Mouse (Mus musculus) small intestine, adult 2 months (tissue): ENCODE measurements around the gene Tram2. TPM values are rescaled to one million over a fixed set of nuclear protein-coding genes. Genes with fewer than 3 reads are reported as not detected.

ENCODE experiments used
- H3K27ac ChIP-seq: fragments of 200-500 bp; 2 replicates; pipeline ENCODE4 v1.5.1; 2012; ENCODE audit warnings: low read depth, low read length, control low read depth, inconsistent platforms; ENCODE audit not compliant: insufficient read depth
- H3K27me3 ChIP-seq: fragments of 200-500 bp; 2 replicates; pipeline ENCODE4 v1.6.1; 2012; ENCODE audit warnings: mild to moderate bottlenecking, moderate library complexity, low read length, inconsistent platforms; ENCODE audit not compliant: control insufficient read depth, insufficient read depth
- H3K36me3 ChIP-seq: fragments of 200-500 bp; 2 replicates; pipeline ENCODE4 v1.6.1; 2012; ENCODE audit warnings: mild to moderate bottlenecking, low read length, control low read depth, inconsistent platforms; ENCODE audit not compliant: control insufficient read depth, insufficient read depth
- H3K4me1 ChIP-seq: fragments of 200-500 bp; 2 replicates; pipeline ENCODE4 v1.6.1; 2012; ENCODE audit warnings: low read length, inconsistent platforms, mixed read lengths; ENCODE audit not compliant: control insufficient read depth, insufficient read depth, insufficient read length
- H3K4me3 ChIP-seq: fragments of 200-500 bp; 2 replicates; pipeline ENCODE4 v1.5.1; 2012; ENCODE audit warnings: low read depth, mild to moderate bottlenecking, control low read depth, inconsistent platforms, low read length, moderate library complexity
- CTCF ChIP-seq: fragments of 200-500 bp; IDR thresholded peaks from 2 replicates; pipeline ENCODE4 v1.5.1; 2012; ENCODE audit warnings: low read depth, mild to moderate bottlenecking, control low read depth, inconsistent platforms, low read length, moderate library complexity, mixed read lengths; ENCODE audit not compliant: insufficient replicate concordance, insufficient read length; ENCODE audit errors: extremely low read depth
- POLR2A ChIP-seq: fragments of 200-500 bp; IDR thresholded peaks from 2 replicates; pipeline ENCODE4 v1.6.1; 2012; ENCODE audit warnings: low read depth, mild to moderate bottlenecking, control low read depth, inconsistent platforms, low read length, moderate library complexity
- WGBS: fragments of 180-500 bp; shearing (Covaris S2); methylation state at CpG from one replicate; pipeline ENCODE4 v1.1.7; 2018; 5-methylcytosine and 5-hydroxymethylcytosine counted together
- polyA plus RNA-seq: library from polyadenylated mRNA; depleted of rRNA; stranded (reverse); fragments of >200 nt; gene quantifications from 2 replicates; pipeline ENCODE4 v1.2.3, GENCODE M21; 2012

The Tram2 gene
- polyA plus RNA-seq, 1 experiment = 7.9 TPM

- no peak overlapping the region for H3K4me3 ChIP-seq
- H3K27me3 ChIP-seq = no peaks in the 10 kb centered on the region
- peaks cover 6% of the 10 kb centered on the region; the same call in 1 of the 2 replicates for H3K36me3 ChIP-seq
- TF ChIP-seq POLR2A = no peak
- TF ChIP-seq CTCF = no peak
- peak overlapping the region; percentile 55 for H3K27ac ChIP-seq
- WGBS = 69% methylated on average over 13 of the region's 13 CpGs
- H3K4me1 ChIP-seq = peaks cover 6% of the 10 kb centered on the region; the same call in 1 of the 2 replicates
Measured at GRCm38 (mm10) chr1:20997881-20998389, 81.1 kb downstream of the Tram2 start.

DNA sequence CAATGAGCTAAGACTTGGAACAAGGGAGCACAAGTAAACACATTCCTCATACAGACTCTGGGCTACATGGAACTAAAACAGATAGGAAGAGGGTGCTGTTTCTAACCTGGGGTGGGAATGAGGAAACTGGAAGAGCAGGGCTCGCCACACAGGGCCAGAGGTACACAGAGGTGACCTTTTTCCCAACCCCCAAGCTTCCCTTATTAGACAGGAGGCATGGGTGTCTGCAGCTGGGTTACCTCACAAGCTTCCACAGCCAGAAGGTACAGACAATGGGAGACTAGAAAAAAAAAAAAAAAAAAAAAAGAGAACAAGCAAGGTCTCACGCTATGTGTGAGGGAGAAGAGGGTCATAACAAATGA lies 81.7 kb downstream of the Tram2 start:
- TF ChIP-seq POLR2A (no peak), CTCF (no peak)
- 62% methylated on average over 2 of the region's 2 CpGs for WGBS
- H3K4me3 ChIP-seq = no peak overlapping the region
- peaks cover 6% of the 10 kb centered on the region; the same call in 1 of the 2 replicates for H3K36me3 ChIP-seq
- H3K27ac ChIP-seq = peak overlapping the region; percentile 55
- peaks cover 6% of the 10 kb centered on the region; the same call in 1 of the 2 replicates for H3K4me1 ChIP-seq
- H3K27me3 ChIP-seq = no peaks in the 10 kb centered on the region

DNA sequence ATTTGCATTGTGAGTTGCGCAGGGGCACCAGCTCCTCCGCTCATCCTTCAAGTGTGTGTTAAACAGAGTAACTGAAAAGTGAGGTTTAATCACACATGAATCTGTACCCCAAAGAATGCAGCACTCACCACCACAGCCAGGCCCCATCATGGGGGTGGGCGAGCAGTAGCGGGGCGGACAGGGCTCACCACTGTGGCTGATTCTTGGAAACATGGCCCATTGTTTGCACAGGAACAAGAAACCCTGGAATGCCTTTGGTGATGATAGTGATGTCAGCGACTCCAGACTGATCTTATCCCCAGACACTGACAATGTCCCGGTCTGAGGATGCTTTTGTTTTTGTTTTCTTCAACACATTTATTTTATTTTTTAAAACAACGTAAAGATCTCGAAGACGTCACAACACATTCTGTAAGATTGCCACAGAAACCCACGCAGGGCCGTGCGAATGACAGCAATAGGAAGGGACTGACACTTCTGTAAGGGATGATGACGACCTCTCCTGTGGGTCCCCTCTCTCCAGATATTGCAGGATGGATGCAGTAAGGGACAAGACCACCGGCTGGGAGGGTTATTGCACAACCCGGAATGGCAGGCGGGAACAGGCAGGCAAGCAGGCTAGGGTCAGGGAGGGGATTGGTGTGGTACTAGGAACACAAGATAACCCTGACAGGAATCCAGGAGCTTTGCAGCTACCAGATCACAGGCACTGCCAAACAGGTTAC lies 82.3 kb downstream of the Tram2 start:
- 63% methylated on average over 17 of the region's 17 CpGs for WGBS
- no peaks in the 10 kb centered on the region for H3K27me3 ChIP-seq
- TF ChIP-seq POLR2A = no peak
- no peak for TF ChIP-seq CTCF
- H3K36me3 ChIP-seq = peaks cover 6% of the 10 kb centered on the region; the same call in 1 of the 2 replicates
- H3K4me3 ChIP-seq = no peak overlapping the region
- H3K27ac ChIP-seq = no peak overlapping the region
- peaks cover 6% of the 10 kb centered on the region; the same call in 1 of the 2 replicates for H3K4me1 ChIP-seq

DNA sequence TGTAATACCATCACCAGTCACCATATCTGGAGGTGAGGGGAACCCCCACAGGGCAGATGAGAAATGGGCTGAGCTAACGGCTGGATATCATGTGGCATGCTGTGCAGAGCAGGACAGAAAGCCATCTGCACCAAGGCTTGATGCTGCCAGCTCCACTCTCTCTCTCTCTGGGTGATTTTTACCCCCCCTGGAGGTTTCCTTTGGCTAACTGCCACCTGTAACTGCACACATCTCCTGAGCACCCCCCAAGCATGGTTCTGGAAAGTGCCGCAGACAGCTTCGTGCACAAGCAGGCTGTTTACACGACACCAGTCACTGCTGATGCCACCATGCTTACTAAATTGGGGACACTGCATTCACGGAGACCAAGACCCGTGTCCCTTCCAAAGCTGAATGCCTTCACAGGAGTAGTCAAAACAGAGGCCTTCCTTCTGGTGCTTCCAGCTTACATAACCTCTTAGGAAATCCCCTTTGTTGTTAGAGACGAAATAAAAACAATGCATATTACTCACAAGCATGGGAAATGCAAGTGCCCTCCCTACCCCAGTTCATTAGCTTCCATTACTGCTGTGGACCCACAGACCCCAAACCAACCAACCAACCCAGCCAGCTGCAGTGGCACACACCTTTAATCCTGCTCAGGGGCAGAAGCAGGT lies 83.6 kb downstream of the Tram2 start:
- Histone ChIP-seq H3K27me3 (no peaks in the 10 kb centered on the region), H3K4me1 (peaks cover 6% of the 10 kb centered on the region; the same call in 1 of the 2 replicates), H3K4me3 (no peak overlapping the region), H3K27ac (peak overlapping the region; percentile 50), H3K36me3 (peaks cover under 1% of the 10 kb centered on the region; the same call in 1 of the 2 replicates)
- 54% methylated on average over 7 of the region's 7 CpGs for WGBS
- TF ChIP-seq CTCF = no peak
- no peak for TF ChIP-seq POLR2A

DNA sequence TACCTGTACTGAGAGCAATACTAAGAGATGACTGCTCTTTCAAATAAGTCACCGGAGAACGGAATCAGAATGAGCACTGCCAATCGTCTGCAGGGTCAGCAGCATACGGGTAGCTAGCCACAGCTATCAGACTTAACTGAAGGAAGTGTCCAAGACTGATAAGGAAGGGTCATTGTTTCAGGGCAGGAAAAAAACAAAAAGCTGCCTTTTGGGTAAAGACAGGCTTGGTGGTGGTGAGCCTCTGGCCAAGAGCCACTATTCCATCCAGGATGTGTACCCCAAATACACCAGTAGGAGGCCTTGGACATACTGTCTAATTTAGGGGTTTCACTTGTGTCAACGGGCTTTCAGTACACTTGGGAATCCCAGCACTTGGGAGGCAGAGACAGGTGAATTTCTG lies 84.7 kb downstream of the Tram2 start:
- Histone ChIP-seq H3K4me1 (peaks cover 6% of the 10 kb centered on the region; the same call in 1 of the 2 replicates), H3K4me3 (no peak overlapping the region), H3K27me3 (no peaks in the 10 kb centered on the region), H3K27ac (no peak overlapping the region), H3K36me3 (no peaks in the 10 kb centered on the region)
- WGBS = 73% methylated on average over 5 of the region's 5 CpGs
- no peak for TF ChIP-seq POLR2A
- no peak for TF ChIP-seq CTCF

DNA sequence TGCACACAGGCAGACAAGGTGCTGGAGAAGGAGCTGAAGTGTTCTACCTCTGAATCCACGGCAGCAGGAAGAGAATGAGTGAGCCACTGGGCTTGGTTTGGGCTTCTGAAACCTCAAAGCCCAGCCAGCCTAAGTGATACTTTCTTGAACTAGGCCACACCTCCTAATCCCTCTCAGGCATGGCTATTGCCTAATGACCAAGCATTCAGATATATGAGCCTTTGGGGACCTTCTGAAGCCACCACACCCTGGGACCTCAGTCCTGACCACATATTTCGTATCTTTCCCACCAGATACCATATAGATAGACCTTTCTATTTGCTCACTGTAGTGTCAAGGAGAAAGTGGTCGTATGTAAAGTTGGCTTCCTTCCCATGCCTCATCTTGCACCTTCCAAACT lies 85.3 kb downstream of the Tram2 start:
- H3K4me1 ChIP-seq = peaks cover 6% of the 10 kb centered on the region; the same call in 1 of the 2 replicates
- no peaks in the 10 kb centered on the region for H3K36me3 ChIP-seq
- H3K27me3 ChIP-seq = no peaks in the 10 kb centered on the region
- no peak overlapping the region for H3K27ac ChIP-seq
- H3K4me3 ChIP-seq = no peak overlapping the region
- 56% methylated on average over 3 of the region's 3 CpGs for WGBS
- no peak for TF ChIP-seq CTCF
- no peak for TF ChIP-seq POLR2A
